Mouse (Mus musculus) CH12.LX (cell line): ENCODE measurements around the gene Cep350. TPM values are rescaled to one million over a fixed set of nuclear protein-coding genes. Genes with fewer than 3 reads are reported as not detected.
A peak's percentile ranks its signal among the peaks of the same experiment; 100 is the strongest.

Source experiments
- DNase-seq: peaks from one replicate; pipeline ENCODE4 v3.0.0-alpha.2; 2013; ENCODE audit errors: extremely low read depth
- H3K27ac ChIP-seq: 2 replicates; pipeline ENCODE4 v1.5.1; 2012; ENCODE audit warnings: low read depth, mild to moderate bottlenecking, control low read depth, moderate library complexity; ENCODE audit not compliant: insufficient read depth
- H3K27me3 ChIP-seq: replicated peaks from 2 replicates; pipeline ENCODE3; 2012; ENCODE audit warnings: inconsistent platforms
- H3K36me3 ChIP-seq, 2 experiments: replicated peaks in 1 of 2; 2 replicates each; pipeline versions ENCODE3 to v1.6.1; 2012; ENCODE audit warnings: inconsistent platforms in 1 of 2, low read length in 1 of 2, mild to moderate bottlenecking in 1 of 2, mixed read lengths in 1 of 2, moderate library complexity in 1 of 2; ENCODE audit not compliant: control insufficient read depth in 1 of 2, insufficient read depth in 1 of 2
- H3K4me1 ChIP-seq, 2 experiments: 2 replicates each; pipeline ENCODE4 v1.6.1; 2012; ENCODE audit warnings: inconsistent platforms in 1 of 2, moderate library complexity in 1 of 2; ENCODE audit not compliant: insufficient read depth in 2 of 2, control insufficient read depth in 1 of 2
- H3K4me2 ChIP-seq: 2 replicates; pipeline ENCODE4 v1.6.1; 2012; ENCODE audit warnings: low read depth, mild to moderate bottlenecking, control low read depth; ENCODE audit not compliant: poor library complexity, insufficient read depth, severe bottlenecking
- H3K4me3 ChIP-seq, 3 experiments: fragments of 150-350 bp in 1 of 3; sonication (generic) in 1 of 3; replicated peaks in 1 of 3; 2 replicates each; pipeline versions ENCODE3 to v1.5.1; 2011 to 2012; ENCODE audit warnings: low read depth in 2 of 3, low read length in 2 of 3, mild to moderate bottlenecking in 2 of 3, moderate library complexity in 2 of 3, control low read depth in 1 of 3, improper control_type of control experiment in 1 of 3, inconsistent platforms in 1 of 3, mixed read lengths in 1 of 3; ENCODE audit not compliant: poor library complexity in 1 of 3
- H3K79me2 ChIP-seq: replicated peaks from 2 replicates; pipeline ENCODE4 v1.6.1; 2012; ENCODE audit warnings: mild to moderate bottlenecking, moderate library complexity; ENCODE audit not compliant: control insufficient read depth, poor library complexity, insufficient read depth, severe bottlenecking; ENCODE audit errors: extremely low read depth
- H3K9ac ChIP-seq: 2 replicates; pipeline ENCODE4 v1.6.1; 2012; ENCODE audit warnings: low read depth, mild to moderate bottlenecking, control low read depth, moderate library complexity; ENCODE audit not compliant: insufficient read depth
- H3K9me3 ChIP-seq: replicated peaks from 2 replicates; pipeline ENCODE3; 2012; ENCODE audit warnings: low read length, inconsistent platforms, mixed read lengths
- BHLHE40 ChIP-seq: IDR thresholded peaks from 2 replicates; pipeline ENCODE4 v1.6.1; 2011; ENCODE audit warnings: mild to moderate bottlenecking, low read depth, low read length, improper control_type of control experiment
- CHD1 ChIP-seq: IDR thresholded peaks from 2 replicates; pipeline ENCODE4 v1.6.1; 2012; ENCODE audit warnings: low read depth, low read length, improper control_type of control experiment, inconsistent platforms
- CTCF ChIP-seq, 2 experiments: IDR thresholded peaks in 1 of 2; conservative IDR thresholded peaks in 1 of 2; 2 replicates each; pipeline ENCODE4 v1.5.1; 2011 to 2012; ENCODE audit warnings: low read depth in 2 of 2, low read length in 2 of 2, improper control_type of control experiment in 1 of 2, inconsistent platforms in 1 of 2, mild to moderate bottlenecking in 1 of 2, moderate library complexity in 1 of 2
- EP300 ChIP-seq: IDR thresholded peaks from 2 replicates; pipeline ENCODE4 v1.6.1; 2011; ENCODE audit warnings: low read length, improper control_type of control experiment
- GABPA ChIP-seq: IDR thresholded peaks from 2 replicates; pipeline ENCODE4 v1.6.1; 2012; ENCODE audit warnings: low read depth, low read length, improper control_type of control experiment, inconsistent platforms; ENCODE audit not compliant: insufficient replicate concordance
- HCFC1 ChIP-seq: IDR thresholded peaks from 2 replicates; pipeline ENCODE4 v1.6.1; 2012; ENCODE audit warnings: low read depth, mild to moderate bottlenecking, inconsistent platforms, low read length, improper control_type of control experiment
- IRF4 ChIP-seq: IDR thresholded peaks from 2 replicates; pipeline ENCODE4 v1.6.1; 2014; ENCODE audit warnings: low read depth, mild to moderate bottlenecking, inconsistent platforms, low read length, improper control_type of control experiment
- JUN ChIP-seq: IDR thresholded peaks from 2 replicates; pipeline ENCODE4 v1.6.1; 2011; ENCODE audit warnings: low read depth, mild to moderate bottlenecking, low read length, improper control_type of control experiment, moderate library complexity; ENCODE audit not compliant: insufficient read depth
- KAT2A ChIP-seq: IDR thresholded peaks from 2 replicates; pipeline ENCODE4 v1.6.1; 2012; ENCODE audit warnings: low read length, improper control_type of control experiment, inconsistent platforms; ENCODE audit not compliant: insufficient replicate concordance
- MAX ChIP-seq: IDR thresholded peaks from 2 replicates; pipeline ENCODE4 v1.6.1; 2011; ENCODE audit warnings: low read length, improper control_type of control experiment
- MAZ ChIP-seq: IDR thresholded peaks from 2 replicates; pipeline ENCODE4 v1.6.1; 2012; ENCODE audit warnings: low read depth, mild to moderate bottlenecking, inconsistent platforms, low read length, improper control_type of control experiment, moderate library complexity
- MEF2A ChIP-seq: IDR thresholded peaks from 2 replicates; pipeline ENCODE4 v1.6.1; 2014; ENCODE audit warnings: low read depth, mild to moderate bottlenecking, inconsistent platforms, low read length, improper control_type of control experiment, borderline replicate concordance
- MXI1 ChIP-seq: IDR thresholded peaks from 2 replicates; pipeline ENCODE4 v1.6.1; 2011; ENCODE audit warnings: mild to moderate bottlenecking, low read depth, low read length, improper control_type of control experiment
- NRF1 ChIP-seq: IDR thresholded peaks from 2 replicates; pipeline ENCODE4 v1.6.1; 2014; ENCODE audit warnings: low read depth, mild to moderate bottlenecking, inconsistent platforms, low read length, improper control_type of control experiment, moderate library complexity
- POLR2A ChIP-seq: IDR thresholded peaks from 2 replicates; pipeline ENCODE4 v1.6.1; 2011; ENCODE audit warnings: low read depth, mild to moderate bottlenecking, improper control_type of control experiment, low read length
- RAD21 ChIP-seq: IDR thresholded peaks from 2 replicates; pipeline ENCODE4 v1.6.1; 2011; ENCODE audit warnings: low read depth, mild to moderate bottlenecking, low read length, improper control_type of control experiment, moderate library complexity
- RCOR1 ChIP-seq: conservative IDR thresholded peaks from 2 replicates; pipeline ENCODE4 v1.6.1; 2012; ENCODE audit warnings: low read depth, mild to moderate bottlenecking, inconsistent platforms, low read length, improper control_type of control experiment
- SIN3A ChIP-seq: IDR thresholded peaks from 2 replicates; pipeline ENCODE4 v1.6.1; 2012; ENCODE audit warnings: low read length, improper control_type of control experiment, inconsistent platforms
- TBP ChIP-seq: conservative IDR thresholded peaks from 2 replicates; pipeline ENCODE4 v1.6.1; 2011; ENCODE audit warnings: low read depth, low read length, improper control_type of control experiment
- TCF12 ChIP-seq: IDR thresholded peaks from 2 replicates; pipeline ENCODE4 v1.6.1; 2014; ENCODE audit warnings: low read depth, mild to moderate bottlenecking, inconsistent platforms, low read length, improper control_type of control experiment
- UBTF ChIP-seq: IDR thresholded peaks from 2 replicates; pipeline ENCODE4 v1.6.1; 2012; ENCODE audit warnings: low read depth, mild to moderate bottlenecking, inconsistent platforms, low read length, improper control_type of control experiment, moderate library complexity
- USF1 ChIP-seq: IDR thresholded peaks from 2 replicates; pipeline ENCODE4 v1.6.1; 2014; ENCODE audit warnings: low read depth, mild to moderate bottlenecking, inconsistent platforms, low read length, improper control_type of control experiment
- USF2 ChIP-seq: conservative IDR thresholded peaks from 2 replicates; pipeline ENCODE4 v1.6.1; 2011; ENCODE audit warnings: low read depth, low read length, improper control_type of control experiment
- ZC3H11A ChIP-seq: IDR thresholded peaks from 2 replicates; pipeline ENCODE4 v1.6.1; 2012; ENCODE audit warnings: low read depth, mild to moderate bottlenecking, inconsistent platforms, low read length, improper control_type of control experiment
- ZMIZ1 ChIP-seq: IDR thresholded peaks from 2 replicates; pipeline ENCODE4 v1.6.1; 2012; ENCODE audit warnings: low read depth, mild to moderate bottlenecking, inconsistent platforms, low read length, improper control_type of control experiment
- dilution Hi-C: fragments of 300-500 bp; cut with MboI; formaldehyde crosslinking; loops from 2 replicates; pipeline ENCODE4 v1.14.3; 2020; ENCODE audit warnings: low sequenced_read_pairs; ENCODE audit not compliant: extremely low pct_unique_long_range_greater_than_20kb, extremely low pct_ligation_motif_present
- in situ Hi-C: fragments of 300-500 bp; cut with MboI; formaldehyde crosslinking; loops from 3 replicates; pipeline ENCODE4 v1.14.3; 2019; ENCODE audit warnings: low sequenced_read_pairs, low pct_ligation_motif_present, low pct_unique_long_range_greater_than_20kb, mixed read lengths
- polyA plus RNA-seq: library from polyadenylated mRNA; unstranded; fragments of >175 nt; gene quantifications from 2 replicates; pipeline ENCODE4 v1.2.1, GENCODE M21; 2012; ENCODE audit warnings: low read depth; ENCODE audit not compliant: insufficient read length
- total RNA-seq, 2 experiments: library from RNA; depleted of rRNA; stranded (reverse); fragments of 300-350 nt in 1 of 2; fragments of >200 nt in 1 of 2; gene quantifications; 2 replicates each; pipeline ENCODE4 v1.2.3; 2012 to 2014

Gene Cep350
- total and polyA plus RNA-seq, 3 experiments: 3.5 to 8.3 (median 6.8) TPM

DNA sequence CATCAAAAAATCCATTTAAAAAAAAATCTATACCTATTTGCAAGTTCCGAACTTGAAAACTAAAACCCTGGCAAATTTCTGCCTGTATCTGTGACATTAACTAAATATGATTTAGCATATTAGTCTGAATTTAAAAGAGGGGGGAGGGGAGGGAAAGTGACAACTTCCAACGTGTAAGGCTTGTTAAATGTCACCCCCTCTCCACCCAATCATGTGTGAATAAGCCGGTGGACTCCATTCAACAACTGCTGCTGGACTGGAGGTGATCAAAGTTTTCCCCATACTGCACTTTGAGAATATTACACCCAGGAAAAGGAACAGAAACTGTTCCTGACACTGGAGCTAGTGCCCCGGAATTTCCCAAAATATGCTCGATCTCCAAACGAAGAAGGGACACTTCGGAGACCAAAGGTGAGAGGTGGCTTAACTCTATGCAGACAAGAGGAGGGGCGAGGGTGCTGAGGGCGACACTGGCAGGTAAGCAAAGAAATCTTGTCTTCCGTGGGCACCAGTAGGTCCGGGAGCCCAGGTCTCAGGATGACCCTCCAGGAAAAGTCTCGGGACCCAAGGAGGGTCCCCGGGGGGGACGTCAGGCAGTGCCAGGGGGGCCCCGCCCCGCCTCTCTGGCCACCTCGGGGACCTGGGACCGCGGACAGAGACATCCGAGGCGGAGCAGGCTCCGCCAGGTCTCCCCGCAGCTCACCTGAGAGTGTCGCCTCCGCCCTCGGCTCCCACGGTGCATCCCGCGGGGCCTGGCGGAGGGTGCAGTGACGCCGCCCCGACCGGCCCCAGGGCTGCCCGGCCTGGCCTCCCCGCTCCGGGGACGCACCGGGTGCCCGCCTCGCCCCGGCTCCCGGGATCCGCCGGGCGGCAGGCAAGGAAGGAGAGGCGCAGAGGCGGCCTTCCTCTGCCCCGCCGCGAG lies 648 bp downstream of the Cep350 start:
- H3K4me1 ChIP-seq: peaks cover 0 to 31% of the 10 kb centered on the region in 2 experiments; a peak in 2 of 4 replicates
- H3K4me3 ChIP-seq: peak overlapping the region; percentile 77 to 94 (median 93)
- H3K4me2 ChIP-seq: peak overlapping the region; percentile 86
- H3K27me3 ChIP-seq: no peaks in the 10 kb centered on the region
- in situ Hi-C loops (no loop called here), dilution Hi-C loops (no loop called here)
- peaks cover 8% of the 10 kb centered on the region for H3K9me3 ChIP-seq
- TF ChIP-seq UBTF (0 out of 2 replicates have a peak, but pooled peaks have one; percentile 54), IRF4 (0 out of 2 replicates have a peak, but pooled peaks have one; percentile 35), RAD21 (no peak), CHD1 (0 out of 2 replicates have a peak, but pooled peaks have one; percentile 13), USF1 (no peak), TBP (no peak), NRF1 (no peak), POLR2A (no peak), HCFC1 (no peak), KAT2A (no peak), RCOR1 (no peak), CTCF (conservative IDR thresholded peaks at IDR 0.05 in 1 of 2, IDR thresholded peaks at IDR 0.05 in 1 of 2; ENCODE audit: low read depth in 2 of 2, low read length in 2 of 2) (no peak), TCF12 (no peak), GABPA (no peak), USF2 (no peak), JUN (no peak), ZC3H11A (no peak), EP300 (no peak), ZMIZ1 (no peak), MEF2A (no peak), MAX (no peak), MAZ (no peak), SIN3A (peak; percentile 60; the same call in 1 of the 2 replicates), BHLHE40 (no peak), MXI1 (peak; percentile 47; the same call in 1 of the 2 replicates)
- peaks cover 8% of the 10 kb centered on the region for H3K79me2 ChIP-seq
- peak overlapping the region; percentile 36 for H3K27ac ChIP-seq
- DNase-seq: peak; percentile 35
- peak overlapping the region; percentile 92 for H3K9ac ChIP-seq
- H3K36me3 ChIP-seq: peaks cover 0 to 5% of the 10 kb centered on the region in 2 experiments
